8 mouse cellular contexts compared by ENCODE assay signal in genomic region chr9:66938836-66939235, GRCm38 (mm10). TPM values are rescaled to one million over a fixed set of nuclear protein-coding genes. Genes with fewer than 3 reads are reported as not detected.
DNase-seq lines count a peak whose midpoint lies in the region; ATAC-seq and TF ChIP-seq lines count a peak whose summit lies in the region.

No protein-coding gene starts in this region.

- 8% methylated on average over 4 of the region's 4 CpGs for WGBS in kidney, adult 2 months
- 7% methylated on average over 4 of the region's 4 CpGs for WGBS in kidney, embryonic 16.5 days
- 5% methylated on average over 4 of the region's 4 CpGs for WGBS in embryonic facial prominence, embryonic 14.5 days

- TF ChIP-seq POLR2A in kidney, adult 2 months (IDR thresholded peaks at IDR 0.05; ENCODE audit: low read depth, low read length), result no peak

- H3K9ac ChIP-seq in kidney, embryonic 16.5 days (replicated peaks; ENCODE audit: low read length), result no peak overlapping the region
- no peak overlapping the region for H3K9ac ChIP-seq in embryonic facial prominence, embryonic 14.5 days (ENCODE audit: low read depth, low read length)

- H3K4me2 ChIP-seq in kidney, embryonic 16.5 days (replicated peaks; ENCODE audit: low read depth, low read length), result no peak overlapping the region
- H3K4me2 ChIP-seq in embryonic facial prominence, embryonic 14.5 days (ENCODE audit: low read depth, low read length), result no peak overlapping the region

- no peak overlapping the region for H3K4me3 ChIP-seq in kidney, adult 2 months (ENCODE audit: insufficient read depth, low read depth, low read length)
- H3K4me3 ChIP-seq in kidney, embryonic 16.5 days (ENCODE audit: low read length), result no peak overlapping the region
- H3K4me3 ChIP-seq in embryonic facial prominence, embryonic 14.5 days (ENCODE audit: low read depth, low read length), result no peak overlapping the region

- peak; percentile 68 for DNase-seq in kidney, adult 2 months
- peak; percentile 82 for DNase-seq in adipocyte (ENCODE audit: low spot score)
- DNase-seq in embryonic facial prominence, embryonic 14.5 days (ENCODE audit: low spot score), result peak; percentile 87
- peak; percentile 58 to 61 for DNase-seq in kidney, postnatal 36 days
- peak; percentile 47 to 54 for DNase-seq in natural killer cell, adult 2 months (ENCODE audit: low spot score in 2 of 2)
- no peak for DNase-seq in ovary, postnatal 36 days (ENCODE audit: low spot score)

- no peaks in the 10 kb centered on the region for H3K4me1 ChIP-seq in kidney, adult 2 months (ENCODE audit: control insufficient read depth, insufficient read depth, low read length)
- H3K4me1 ChIP-seq in kidney, embryonic 16.5 days (ENCODE audit: insufficient read depth, low read length), result no peaks in the 10 kb centered on the region
- H3K4me1 ChIP-seq in embryonic facial prominence, embryonic 14.5 days (ENCODE audit: control insufficient read depth, insufficient read depth, low read length), result peaks cover 4% of the 10 kb centered on the region; the same call in 1 of the 2 replicates

- no peaks in the 10 kb centered on the region for H3K27me3 ChIP-seq in kidney, adult 2 months (replicated peaks; ENCODE audit: control insufficient read depth, insufficient read depth, low read length)
- no peaks in the 10 kb centered on the region for H3K27me3 ChIP-seq in kidney, embryonic 16.5 days (ENCODE audit: insufficient read depth, low read length)
- H3K27me3 ChIP-seq in embryonic facial prominence, embryonic 14.5 days (replicated peaks; ENCODE audit: control insufficient read depth, insufficient read depth, low read length), result no peaks in the 10 kb centered on the region

- ATAC-seq in kidney, embryonic 16.5 days (ENCODE audit: low FRiP score, low TSS enrichment), result no peak
- peak; percentile 80 for ATAC-seq in CD4-positive, CD25-positive, alpha-beta regulatory T cell, adult 4 months
- ATAC-seq in embryonic facial prominence, embryonic 14.5 days (ENCODE audit: low read depth), result peak; percentile 65

- TF ChIP-seq CTCF in kidney, adult 2 months (conservative IDR thresholded peaks at IDR 0.05; ENCODE audit: insufficient read depth, insufficient read length, low read depth, low read length), result peak; percentile 69

- no peaks in the 10 kb centered on the region for H3K9me3 ChIP-seq in kidney, embryonic 16.5 days (ENCODE audit: low read length)
- no peaks in the 10 kb centered on the region for H3K9me3 ChIP-seq in embryonic facial prominence, embryonic 14.5 days (ENCODE audit: control insufficient read depth, low read length)

- no peak overlapping the region for H3K27ac ChIP-seq in kidney, adult 2 months (ENCODE audit: insufficient read depth, low read depth, low read length)
- no peak overlapping the region for H3K27ac ChIP-seq in kidney, embryonic 16.5 days (ENCODE audit: low read length)
- no peak overlapping the region for H3K27ac ChIP-seq in embryonic facial prominence, embryonic 14.5 days (replicated peaks; ENCODE audit: low read depth, low read length)

- no peaks in the 10 kb centered on the region for H3K36me3 ChIP-seq in kidney, adult 2 months (ENCODE audit: control insufficient read depth, insufficient read depth, low read length)
- no peaks in the 10 kb centered on the region for H3K36me3 ChIP-seq in kidney, embryonic 16.5 days (ENCODE audit: insufficient read depth, low read length)
- H3K36me3 ChIP-seq in embryonic facial prominence, embryonic 14.5 days (ENCODE audit: control insufficient read depth, insufficient read depth, low read length), result no peaks in the 10 kb centered on the region

RNA-seq across cellular contexts. Expression of gene Rps27l, which starts 7.0 kb away (rescaled TPM):
- polyA plus RNA-seq in kidney, adult 2 months (2012; rRNA removed), result 92.4 and 128 TPM in 2 replicates
- 585 and 609 TPM in 2 replicates for polyA plus RNA-seq in kidney, embryonic 16.5 days (2015; fragmentation: Nextera tagmentation; extraction: Ambion mirVana)
- 100 to 1,000 TPM; 155 to 182 TPM for polyA plus RNA-seq in CD4-positive, CD25-positive, alpha-beta regulatory T cell, adult 4 months (2017; shearing (Covaris generic))
- polyA plus RNA-seq in embryonic facial prominence, embryonic 14.5 days (2014; fragmentation: Nextera tagmentation; extraction: Ambion mirVana), result 577 and 678 TPM in 2 replicates

RNA-seq across cellular contexts. Expression of gene Rab8b, which starts 19.3 kb away (rescaled TPM):
- 5.6 and 8.1 TPM in 2 replicates for polyA plus RNA-seq in kidney, adult 2 months (2012; rRNA removed)
- polyA plus RNA-seq in kidney, embryonic 16.5 days (2015; fragmentation: Nextera tagmentation; extraction: Ambion mirVana), result 27.0 and 27.8 TPM in 2 replicates
- 100 to 1,000 TPM; 138 to 179 TPM for polyA plus RNA-seq in CD4-positive, CD25-positive, alpha-beta regulatory T cell, adult 4 months (2017; shearing (Covaris generic))
- 15.9 and 17.7 TPM in 2 replicates for polyA plus RNA-seq in embryonic facial prominence, embryonic 14.5 days (2014; fragmentation: Nextera tagmentation; extraction: Ambion mirVana)

RNA-seq across cellular contexts. Expression of gene Lactb, which starts 36.4 kb away (rescaled TPM):
- polyA plus RNA-seq in kidney, adult 2 months (2012; rRNA removed), result 24.3 and 29.9 TPM in 2 replicates
- polyA plus RNA-seq in kidney, embryonic 16.5 days (2015; fragmentation: Nextera tagmentation; extraction: Ambion mirVana), result 16.0 and 17.7 TPM in 2 replicates
- polyA plus RNA-seq in CD4-positive, CD25-positive, alpha-beta regulatory T cell, adult 4 months (2017; shearing (Covaris generic)), result 1 to 10 TPM; 3.0 to 5.8 TPM
- polyA plus RNA-seq in embryonic facial prominence, embryonic 14.5 days (2014; fragmentation: Nextera tagmentation; extraction: Ambion mirVana), result 8.9 and 9.8 TPM in 2 replicates
